11 mouse cellular contexts compared by ENCODE assay signal in the genomic region with DNA sequence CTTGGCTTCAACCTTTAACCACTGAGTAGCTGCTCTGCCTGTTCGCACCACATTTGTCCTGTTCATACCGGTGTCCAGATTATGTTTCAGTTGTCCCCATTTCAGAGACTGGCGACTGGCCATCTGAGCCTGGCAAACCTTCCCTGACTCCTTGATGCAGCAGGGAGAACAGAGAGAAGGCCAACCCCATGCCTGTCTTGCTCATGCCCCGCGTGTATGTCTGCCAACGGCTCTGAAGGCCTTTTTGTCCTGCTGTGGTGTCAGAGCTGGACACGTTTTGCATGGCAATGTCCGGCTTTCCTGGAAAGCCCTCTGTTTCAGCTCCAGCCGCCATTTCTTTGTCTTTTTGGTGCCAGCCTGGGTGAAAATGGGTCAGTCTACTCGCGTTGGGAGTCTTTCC.
A peak's percentile ranks its signal among the peaks of the same experiment; 100 is the strongest.
DNase-seq lines count a peak whose midpoint lies in the region; ATAC-seq lines count a peak whose summit lies in the region.
"Had no signal": no experiment of that assay in that cellular context is flagged by ENCODE, and none has a peak within 500 bp of the region (broad histone marks: within the 10 kb centered on the region; RNA-seq: fewer than 3 reads in every experiment).

No protein-coding gene starts in this region.

- H3K36me3 ChIP-seq in forebrain, embryonic 13.5 days (ENCODE audit: poor library complexity, severe bottlenecking): no peaks in the 10 kb centered on the region
- no peaks in the 10 kb centered on the region for H3K36me3 ChIP-seq in forebrain, embryonic 10.5 days (replicated peaks)
- H3K36me3 ChIP-seq: embryonic facial prominence, embryonic 15.5 days; liver, embryonic 15.5 days had no signal

- H3K27ac ChIP-seq in forebrain, embryonic 13.5 days: no peak overlapping the region
- H3K27ac ChIP-seq in forebrain, embryonic 10.5 days: no peak overlapping the region
- H3K27ac ChIP-seq: embryonic facial prominence, embryonic 15.5 days; liver, embryonic 15.5 days had no signal

- WGBS in forebrain, embryonic 13.5 days: 88% methylated on average over 11 of the region's 11 CpGs
- 92% methylated on average over 11 of the region's 11 CpGs for WGBS in forebrain, embryonic 10.5 days

- H3K4me2 ChIP-seq in forebrain, embryonic 13.5 days: no peak overlapping the region
- H3K4me2 ChIP-seq: embryonic facial prominence, embryonic 15.5 days; liver, embryonic 15.5 days had no signal

- no peaks in the 10 kb centered on the region for H3K27me3 ChIP-seq in forebrain, embryonic 13.5 days
- no peaks in the 10 kb centered on the region for H3K27me3 ChIP-seq in forebrain, embryonic 10.5 days (ENCODE audit: poor library complexity, severe bottlenecking)
- H3K27me3 ChIP-seq: embryonic facial prominence, embryonic 15.5 days; liver, embryonic 15.5 days had no signal

- DNase-seq in forebrain, embryonic 10.5 days (ENCODE audit: extremely low spot score, low spot score): no peak
- DNase-seq in cerebellum, adult 18-20 months: peak; percentile 79 to 83
- DNase-seq in gastrocnemius, adult 8-10 months (ENCODE audit: low spot score in 2 of 2): peak; percentile 81 to 82
- DNase-seq in left cerebral cortex, postnatal 14 days (ENCODE audit: low spot score in 2 of 2): peak; percentile 56 to 61
- DNase-seq in lung, adult 18-20 months: no peak
- no peak for DNase-seq in liver
- DNase-seq in retina, embryonic 14.5 days (ENCODE audit: low spot score): no peak
- DNase-seq: thymus, postnatal 36 days had no signal

- H3K4me1 ChIP-seq in forebrain, embryonic 13.5 days: no peaks in the 10 kb centered on the region
- no peaks in the 10 kb centered on the region for H3K4me1 ChIP-seq in forebrain, embryonic 10.5 days
- H3K4me1 ChIP-seq: embryonic facial prominence, embryonic 15.5 days; liver, embryonic 15.5 days had no signal

- no peak overlapping the region for H3K9ac ChIP-seq in forebrain, embryonic 13.5 days
- H3K9ac ChIP-seq: embryonic facial prominence, embryonic 15.5 days; liver, embryonic 15.5 days had no signal

- no peaks in the 10 kb centered on the region for H3K9me3 ChIP-seq in forebrain, embryonic 13.5 days (replicated peaks)
- no peaks in the 10 kb centered on the region for H3K9me3 ChIP-seq in forebrain, embryonic 10.5 days
- H3K9me3 ChIP-seq: embryonic facial prominence, embryonic 15.5 days; liver, embryonic 15.5 days had no signal

- intact Hi-C loops in left cerebral cortex, postnatal 14 days (cut with DNase I): no loop called here

- peak; percentile 33; the same call in 1 of the 2 replicates for ATAC-seq in forebrain, embryonic 13.5 days

- H3K4me3 ChIP-seq in forebrain, embryonic 13.5 days: no peak overlapping the region
- no peak overlapping the region for H3K4me3 ChIP-seq in forebrain, embryonic 10.5 days
- H3K4me3 ChIP-seq: embryonic facial prominence, embryonic 15.5 days; liver, embryonic 15.5 days had no signal

Comparison
In these comparisons a context has a peak if more than half of its experiments do, and no peak if none do; other contexts are left out.
1. DNase-seq: peak in cerebellum, adult 18-20 months (2 of 2), gastrocnemius, adult 8-10 months (2 of 2) and left cerebral cortex, postnatal 14 days (2 of 2); none in forebrain, embryonic 10.5 days (single experiment), lung, adult 18-20 months (0 of 2), liver (single experiment) and retina, embryonic 14.5 days (single experiment).